Mouse (Mus musculus) splenic B cell, adult 2 months (primary cell): ENCODE measurements around the gene Akap9.
"Not testable (repeated sequence)": the region's sequence is repeated elsewhere in the genome, so short reads cannot be mapped to it uniquely, and the experiment has no call there.

Source experiments
- DNase-seq: peaks from one replicate; pipeline ENCODE4 v3.0.0-alpha.2; 2011; ENCODE audit warnings: low read depth, low spot score
- H3K27me3 ChIP-seq: 2 replicates; pipeline ENCODE4 v1.6.1; 2012; ENCODE audit warnings: mild to moderate bottlenecking, low read length, moderate library complexity, mixed read lengths; ENCODE audit not compliant: control insufficient read depth, poor library complexity, insufficient read depth, severe bottlenecking
- H3K36me3 ChIP-seq: 2 replicates; pipeline ENCODE4 v1.6.1; 2012; ENCODE audit warnings: mild to moderate bottlenecking, low read length, moderate library complexity, mixed read lengths; ENCODE audit not compliant: control insufficient read depth, poor library complexity, insufficient read depth, severe bottlenecking

The Akap9 gene

GRCm38 (mm10) chr5:4103626-4104340 lies 175.9 kb downstream of the Akap9 start:
- DNase-seq = peak; percentile 10
- H3K36me3 ChIP-seq = peaks cover 10% of the 10 kb centered on the region; the same call in 1 of the 2 replicates
- H3K27me3 ChIP-seq = no peaks in the 10 kb centered on the region; the same call in 1 of the 2 replicates

GRCm38 (mm10) chr5:4104341-4105040 lies 176.6 kb downstream of the Akap9 start, which contains the start of gene Cyp51:
TSS of gene Cyp51 (minus strand) at chr5:4104746.
- H3K27me3 ChIP-seq = no peaks in the 10 kb centered on the region; the same call in 1 of the 2 replicates
- peak; percentile 95 for DNase-seq
- peaks cover 9% of the 10 kb centered on the region; the same call in 1 of the 2 replicates for H3K36me3 ChIP-seq

- Histone ChIP-seq H3K36me3 (peaks cover 2% of the 10 kb centered on the region; the same call in 1 of the 2 replicates), H3K27me3 (no peaks in the 10 kb centered on the region; the same call in 1 of the 2 replicates)
- DNase-seq = peak; percentile 12
These were observed 177.9 kb downstream of the Akap9 start for GRCm38 (mm10) chr5:4105651-4106186.

GRCm38 (mm10) chr5:4107056-4107455 lies 179.2 kb downstream of the Akap9 start:
- not testable (repeated sequence) for DNase-seq, H3K27me3 ChIP-seq, H3K36me3 ChIP-seq

GRCm38 (mm10) chr5:4112570-4113098 lies 184.8 kb downstream of the Akap9 start:
- no peaks in the 10 kb centered on the region; the same call in 1 of the 2 replicates for H3K27me3 ChIP-seq
- H3K36me3 ChIP-seq = no peaks in the 10 kb centered on the region
- DNase-seq = peak; percentile 36
